Mouse (Mus musculus) megakaryocyte, embryonic 14.5 days (primary cell): ENCODE measurements around the gene Has1.

ENCODE experiments used
- FLI1 ChIP-seq: IDR thresholded peaks from 2 replicates; pipeline ENCODE4 v1.6.1; 2012; ENCODE audit warnings: low read length, inconsistent platforms, mixed read lengths
- GATA1 ChIP-seq: IDR thresholded peaks from 3 replicates; pipeline ENCODE4 v1.6.1; 2012; ENCODE audit warnings: mixed read lengths, low read length, inconsistent platforms, borderline replicate concordance

- TF ChIP-seq GATA1, result no peak
- no peak for TF ChIP-seq FLI1
Observed at GRCm38 (mm10) chr17:17825921-17826591, 28.9 kb downstream of the Has1 start.
